Mouse (Mus musculus) liver, embryonic 14.5 days (tissue): Measurements from ENCODE around the gene Tmem189. TPM values are rescaled to one million over a fixed set of nuclear protein-coding genes. Genes with fewer than 3 reads are reported as not detected.

Source experiments
- ATAC-seq: fragments of 200-750 bp; cut with Nextera tagmentation; 2 replicates; pipeline ENCODE4 v1.8.0; 2017; ENCODE audit warnings: moderate number of reproducible peaks, mild to moderate bottlenecking, moderate library complexity; ENCODE audit not compliant: insufficient read depth
- DNase-seq, 3 experiments: peaks; one replicate each; pipeline ENCODE4 v3.0.0-alpha.2; 2012 to 2013; ENCODE audit warnings: low read depth in 3 of 3, low spot score in 3 of 3
- H3K27ac ChIP-seq: fragments of 300-500 bp; sonication (generic); 2 replicates; pipeline ENCODE4 v1.5.1; 2014; ENCODE audit warnings: moderate library complexity, mild to moderate bottlenecking, control low read depth, inconsistent platforms
- H3K27me3 ChIP-seq: fragments of 300-500 bp; sonication (generic); 2 replicates; pipeline ENCODE4 v1.6.1; 2014; ENCODE audit warnings: mild to moderate bottlenecking, low read length, moderate library complexity; ENCODE audit not compliant: control insufficient read depth, insufficient read depth
- H3K36me3 ChIP-seq: fragments of 300-500 bp; sonication (generic); replicated peaks from 2 replicates; pipeline ENCODE4 v1.6.1; 2014; ENCODE audit warnings: low read depth; ENCODE audit not compliant: control insufficient read depth, insufficient read depth
- H3K4me1 ChIP-seq, 2 experiments: fragments of 200-500 bp in 1 of 2; fragments of 300-500 bp in 1 of 2; sonication (generic) in 1 of 2; replicated peaks; 2 replicates each; pipeline ENCODE4 v1.6.1; 2012 to 2014; ENCODE audit warnings: antibody characterized with exemption in 1 of 2, inconsistent platforms in 1 of 2, low read length in 1 of 2; ENCODE audit not compliant: control insufficient read depth in 2 of 2, insufficient read depth in 2 of 2
- H3K4me2 ChIP-seq: fragments of 300-500 bp; sonication (generic); 2 replicates; pipeline ENCODE4 v1.6.1; 2014; ENCODE audit warnings: low read depth, mild to moderate bottlenecking, control low read depth, moderate library complexity
- H3K4me3 ChIP-seq, 2 experiments: fragments of 200-500 bp in 1 of 2; fragments of 300-500 bp in 1 of 2; sonication (generic) in 1 of 2; 2 replicates each; pipeline ENCODE4 v1.5.1; 2012 to 2014; ENCODE audit warnings: low read depth in 2 of 2, low read length in 2 of 2, mild to moderate bottlenecking in 2 of 2, control low read depth in 1 of 2, inconsistent platforms in 1 of 2, moderate library complexity in 1 of 2; ENCODE audit not compliant: insufficient read depth in 1 of 2
- H3K9ac ChIP-seq: fragments of 300-500 bp; sonication (generic); replicated peaks from 2 replicates; pipeline ENCODE4 v1.6.1; 2014; ENCODE audit warnings: mild to moderate bottlenecking, control low read depth, moderate library complexity
- H3K9me3 ChIP-seq: fragments of 300-500 bp; sonication (generic); 2 replicates; pipeline ENCODE4 v1.6.1; 2016; ENCODE audit warnings: low read length, mixed read lengths; ENCODE audit not compliant: control insufficient read depth
- CTCF ChIP-seq: IDR thresholded peaks from 2 replicates; pipeline ENCODE4 v1.5.1; 2016; ENCODE audit warnings: antibody characterized with exemption, low read depth, control low read depth
- EP300 ChIP-seq: IDR thresholded peaks from 2 replicates; pipeline ENCODE4 v1.6.1; 2016; ENCODE audit warnings: antibody characterized with exemption, low read depth
- WGBS: fragments of 180-500 bp; shearing (Covaris S2); extraction: QIAGEN DNeasy Blood & Tissue Kit; methylation state at CpG from one replicate; pipeline ENCODE4 v1.1.7; 2014; ENCODE audit not compliant: insufficient replicate concordance; 5-methylcytosine and 5-hydroxymethylcytosine counted together
- polyA plus RNA-seq, 2 experiments: library from polyadenylated mRNA; depleted of rRNA in 1 of 2; stranded (reverse) in 1 of 2; unstranded in 1 of 2; fragments of >200 nt; fragmentation: Nextera tagmentation in 1 of 2; extraction: Ambion mirVana in 1 of 2; gene quantifications; 2 replicates each; pipeline versions ENCODE4 v1.2.1 to v1.2.3; 2012 to 2014

The Tmem189 gene
- polyA plus RNA-seq, 2 experiments: 12.4 to 14.6 TPM

- Histone ChIP-seq H3K27ac (no peak overlapping the region), H3K4me2 (peak overlapping the region; percentile 91), H3K36me3 (no peaks in the 10 kb centered on the region), H3K9me3 (no peaks in the 10 kb centered on the region), H3K27me3 (no peaks in the 10 kb centered on the region), H3K4me1 (peaks cover 6 to 16% of the 10 kb centered on the region in 2 experiments), H3K9ac (peak overlapping the region; percentile 76), H3K4me3 (peak overlapping the region; percentile 75 to 83)
- DNase-seq (no peak), ATAC-seq (no peak)
- TF ChIP-seq CTCF (no peak), EP300 (no peak)
- 4% methylated on average over 12 of the region's 12 CpGs for WGBS
Measured at GRCm38 (mm10) chr2:167660611-167660971, 29.0 kb downstream of the Tmem189 start.

- Histone ChIP-seq H3K9ac (peak overlapping the region; percentile 76), H3K27ac (no peak overlapping the region), H3K36me3 (no peaks in the 10 kb centered on the region), H3K27me3 (no peaks in the 10 kb centered on the region), H3K4me3 (peak overlapping the region; percentile 75 to 83), H3K9me3 (no peaks in the 10 kb centered on the region), H3K4me2 (peak overlapping the region; percentile 91), H3K4me1 (peaks cover 6 to 16% of the 10 kb centered on the region in 2 experiments)
- TF ChIP-seq CTCF: no peak
- no peak for TF ChIP-seq EP300
- ATAC-seq: no peak
- WGBS: 36% methylated on average over 13 of the region's 13 CpGs
- DNase-seq: no peak
Measured at GRCm38 (mm10) chr2:167659847-167660610, 29.6 kb downstream of the Tmem189 start.

- DNase-seq: no peak
- peak overlapping the region; percentile 91 for H3K4me2 ChIP-seq
- no peaks in the 10 kb centered on the region for H3K27me3 ChIP-seq
- H3K4me1 ChIP-seq: peaks cover 6 to 16% of the 10 kb centered on the region in 2 experiments
- ATAC-seq: no peak
- H3K9me3 ChIP-seq: no peaks in the 10 kb centered on the region
- no peak overlapping the region for H3K4me3 ChIP-seq
- no peaks in the 10 kb centered on the region for H3K36me3 ChIP-seq
- H3K27ac ChIP-seq: no peak overlapping the region
- TF ChIP-seq CTCF (no peak), EP300 (no peak)
- 71% methylated on average over 10 of the region's 10 CpGs for whole genome bisulfite sequencing
- no peak overlapping the region for H3K9ac ChIP-seq
Measured at GRCm38 (mm10) chr2:167659177-167659846, 30.3 kb downstream of the Tmem189 start.

- Histone ChIP-seq H3K27me3 (no peaks in the 10 kb centered on the region), H3K9me3 (no peaks in the 10 kb centered on the region), H3K4me2 (0 out of 2 replicates have a peak overlapping the region, but pooled peaks have one; percentile 91), H3K4me3 (no peak overlapping the region), H3K9ac (no peak overlapping the region), H3K36me3 (no peaks in the 10 kb centered on the region), H3K27ac (no peak overlapping the region), H3K4me1 (peaks cover 6 to 16% of the 10 kb centered on the region in 2 experiments)
- 71% methylated on average over 11 of the region's 11 CpGs for WGBS
- ATAC-seq (no peak), DNase-seq (no peak)
- TF ChIP-seq EP300: no peak
- TF ChIP-seq CTCF: no peak
Measured at GRCm38 (mm10) chr2:167658712-167659111, 30.9 kb downstream of the Tmem189 start.

GRCm38 (mm10) chr2:167657973-167658372 lies 31.6 kb downstream of the Tmem189 start:
- H3K27me3 ChIP-seq: no peaks in the 10 kb centered on the region
- H3K4me2 ChIP-seq: no peak overlapping the region
- no peak overlapping the region for H3K9ac ChIP-seq
- no peak overlapping the region for H3K27ac ChIP-seq
- no peaks in the 10 kb centered on the region for H3K36me3 ChIP-seq
- peaks cover 6 to 16% of the 10 kb centered on the region in 2 experiments for H3K4me1 ChIP-seq
- TF ChIP-seq CTCF (no peak), EP300 (no peak)
- WGBS: 60% methylated on average over 4 of the region's 4 CpGs
- no peak overlapping the region for H3K4me3 ChIP-seq
- DNase-seq (no peak), ATAC-seq (no peak)
- H3K9me3 ChIP-seq: no peaks in the 10 kb centered on the region
